Mouse (Mus musculus) forebrain, embryonic 11.5 days (tissue): ENCODE data around the gene Cnksr1. TPM values are rescaled to one million over a fixed set of nuclear protein-coding genes. Genes with fewer than 3 reads are reported as not detected.

Source experiments
- ATAC-seq: fragments of 200-750 bp; cut with Nextera tagmentation; replicated peaks from 2 replicates; pipeline ENCODE4 v1.8.0; 2017; ENCODE audit warnings: moderate TSS enrichment; ENCODE audit not compliant: low FRiP score
- DNase-seq: peaks from one replicate; pipeline ENCODE4 v3.0.0-alpha.2; 2017; ENCODE audit warnings: low spot score
- H3K27ac ChIP-seq: fragments of 300-500 bp; sonication (generic); 2 replicates; pipeline ENCODE4 v1.5.1; 2014; ENCODE audit warnings: low read depth, low read length
- H3K27me3 ChIP-seq: fragments of 300-500 bp; sonication (generic); 2 replicates; pipeline ENCODE4 v1.6.1; 2014; ENCODE audit warnings: mild to moderate bottlenecking, low read length, mixed read lengths; ENCODE audit not compliant: control insufficient read depth, insufficient read depth
- H3K36me3 ChIP-seq: fragments of 300-500 bp; sonication (generic); 2 replicates; pipeline ENCODE4 v1.6.1; 2014; ENCODE audit warnings: mild to moderate bottlenecking, low read length, moderate library complexity, mixed read lengths; ENCODE audit not compliant: control insufficient read depth, insufficient read depth
- H3K4me1 ChIP-seq: fragments of 300-500 bp; sonication (generic); replicated peaks from 2 replicates; pipeline ENCODE4 v1.6.1; 2014; ENCODE audit warnings: low read length, mixed read lengths; ENCODE audit not compliant: control insufficient read depth, insufficient read depth
- H3K4me2 ChIP-seq: fragments of 300-500 bp; sonication (generic); 2 replicates; pipeline ENCODE4 v1.6.1; 2014; ENCODE audit warnings: low read depth, mild to moderate bottlenecking, low read length, moderate library complexity, mixed read lengths; ENCODE audit not compliant: severe bottlenecking
- H3K4me3 ChIP-seq: fragments of 300-500 bp; sonication (generic); 2 replicates; pipeline ENCODE4 v1.5.1; 2014; ENCODE audit warnings: low read depth, low read length
- H3K9ac ChIP-seq: fragments of 300-500 bp; sonication (generic); 2 replicates; pipeline ENCODE4 v1.6.1; 2014; ENCODE audit warnings: low read length
- H3K9me3 ChIP-seq: fragments of 300-500 bp; sonication (generic); 2 replicates; pipeline ENCODE4 v1.6.1; 2016; ENCODE audit warnings: low read length, mixed read lengths; ENCODE audit not compliant: control insufficient read depth
- WGBS: fragments of 180-500 bp; shearing (Covaris S2); extraction: QIAGEN DNeasy Blood & Tissue Kit; methylation state at CpG from one replicate; pipeline ENCODE4 v1.1.7; 2014; 5-methylcytosine and 5-hydroxymethylcytosine counted together
- polyA plus RNA-seq: library from polyadenylated mRNA; unstranded; fragments of >200 nt; fragmentation: Nextera tagmentation; extraction: Ambion mirVana; gene quantifications from 2 replicates; pipeline ENCODE4 v1.2.1, GENCODE M21; 2014

Gene Cnksr1
- polyA plus RNA-seq, 1 experiment from 2014 or later, result 0.45 TPM

GRCm38 (mm10) chr4:134255854-134256253 lies 17.7 kb upstream of the Cnksr1 start:
- WGBS, result 17% methylated on average over 4 of the region's 4 CpGs
- H3K27ac ChIP-seq, result no peak overlapping the region
- no peak for DNase-seq
- H3K4me3 ChIP-seq, result no peak overlapping the region
- H3K4me1 ChIP-seq, result peaks cover 48% of the 10 kb centered on the region
- H3K9me3 ChIP-seq, result no peaks in the 10 kb centered on the region
- no peak for ATAC-seq
- H3K4me2 ChIP-seq, result no peak overlapping the region
- H3K36me3 ChIP-seq, result no peaks in the 10 kb centered on the region
- H3K9ac ChIP-seq, result no peak overlapping the region; the same call in 1 of the 2 replicates
- peaks cover 34% of the 10 kb centered on the region for H3K27me3 ChIP-seq

- H3K9me3 ChIP-seq, result no peaks in the 10 kb centered on the region
- no peaks in the 10 kb centered on the region for H3K36me3 ChIP-seq
- H3K4me2 ChIP-seq, result no peak overlapping the region
- no peak overlapping the region for H3K9ac ChIP-seq
- H3K27me3 ChIP-seq, result peaks cover 44% of the 10 kb centered on the region
- H3K4me1 ChIP-seq, result peaks cover 53% of the 10 kb centered on the region
- H3K27ac ChIP-seq, result no peak overlapping the region
- no peak overlapping the region for H3K4me3 ChIP-seq
- 16% methylated on average over 3 of the region's 3 CpGs for WGBS
- DNase-seq, result peak; percentile 44
- no peak for ATAC-seq
These were observed 16.6 kb upstream of the Cnksr1 start for GRCm38 (mm10) chr4:134254835-134255234.

GRCm38 (mm10) chr4:134253722-134254324 lies 15.6 kb upstream of the Cnksr1 start, which contains the start of gene Grrp1:
TSS of gene Grrp1 (minus strand) at chr4:134254106.
- no peaks in the 10 kb centered on the region for H3K36me3 ChIP-seq
- H3K27ac ChIP-seq, result no peak within 1 kb of the TSS
- peaks cover 48% of the 10 kb centered on the region for H3K27me3 ChIP-seq
- peak within 1 kb of the TSS; percentile 31 for H3K4me2 ChIP-seq
- H3K9me3 ChIP-seq, result no peaks in the 10 kb centered on the region
- under 1% methylated on average over 13 of the region's 13 CpGs for WGBS
- peak within 1 kb of the TSS; percentile 24; the same call in 1 of the 2 replicates for H3K9ac ChIP-seq
- ATAC-seq (no peak), DNase-seq (peak; percentile 65)
- peaks cover 58% of the 10 kb centered on the region for H3K4me1 ChIP-seq
- H3K4me3 ChIP-seq, result peak within 1 kb of the TSS; percentile 14; the same call in 1 of the 2 replicates

GRCm38 (mm10) chr4:134252911-134253721 lies 14.9 kb upstream of the Cnksr1 start:
- no peak for DNase-seq
- WGBS, result 7% methylated on average over 15 of the region's 15 CpGs
- H3K9ac ChIP-seq, result no peak overlapping the region; the same call in 1 of the 2 replicates
- ATAC-seq, result no peak
- peak overlapping the region; percentile 14; the same call in 1 of the 2 replicates for H3K4me3 ChIP-seq
- no peaks in the 10 kb centered on the region for H3K36me3 ChIP-seq
- H3K9me3 ChIP-seq, result no peaks in the 10 kb centered on the region
- no peak overlapping the region for H3K27ac ChIP-seq
- H3K27me3 ChIP-seq, result peaks cover 48% of the 10 kb centered on the region
- H3K4me2 ChIP-seq, result peak overlapping the region; percentile 31; the same call in 1 of the 2 replicates
- peaks cover 58% of the 10 kb centered on the region for H3K4me1 ChIP-seq

- WGBS, result 3% methylated on average over 22 of the region's 22 CpGs
- no peaks in the 10 kb centered on the region for H3K36me3 ChIP-seq
- H3K4me2 ChIP-seq, result peak overlapping the region; percentile 75
- no peak for DNase-seq
- H3K4me1 ChIP-seq, result peaks cover 53% of the 10 kb centered on the region
- H3K27ac ChIP-seq, result no peak overlapping the region
- H3K4me3 ChIP-seq, result peak overlapping the region; percentile 44
- no peak for ATAC-seq
- no peaks in the 10 kb centered on the region for H3K9me3 ChIP-seq
- H3K9ac ChIP-seq, result no peak overlapping the region; the same call in none of the 2 replicates
- H3K27me3 ChIP-seq, result peaks cover 48% of the 10 kb centered on the region
These were observed 14.1 kb upstream of the Cnksr1 start for GRCm38 (mm10) chr4:134252131-134252910.

GRCm38 (mm10) chr4:134251241-134252130 lies 13.3 kb upstream of the Cnksr1 start:
- peak overlapping the region; percentile 75 for H3K4me2 ChIP-seq
- no peaks in the 10 kb centered on the region for H3K36me3 ChIP-seq
- no peaks in the 10 kb centered on the region for H3K9me3 ChIP-seq
- H3K4me1 ChIP-seq, result peaks cover 46% of the 10 kb centered on the region
- H3K4me3 ChIP-seq, result peak overlapping the region; percentile 44
- peak overlapping the region; percentile 58 for H3K9ac ChIP-seq
- under 1% methylated on average over 91 of the region's 91 CpGs for WGBS
- H3K27ac ChIP-seq, result no peak overlapping the region
- DNase-seq (peak; percentile 77), ATAC-seq (no peak)
- peaks cover 48% of the 10 kb centered on the region for H3K27me3 ChIP-seq

- Histone ChIP-seq H3K9ac (peak overlapping the region; percentile 58), H3K9me3 (no peaks in the 10 kb centered on the region), H3K4me1 (peaks cover 43% of the 10 kb centered on the region), H3K27ac (no peak overlapping the region), H3K4me2 (peak overlapping the region; percentile 75), H3K4me3 (peak overlapping the region; percentile 44), H3K27me3 (peaks cover 48% of the 10 kb centered on the region), H3K36me3 (no peaks in the 10 kb centered on the region)
- ATAC-seq (no peak), DNase-seq (no peak)
- WGBS, result 9% methylated on average over 10 of the region's 10 CpGs
These were observed 12.7 kb upstream of the Cnksr1 start for GRCm38 (mm10) chr4:134250930-134251240.
